Mouse (Mus musculus) T-cell, adult 66 days (primary cell): Measurements from ENCODE around the gene Olfr402. TPM values are rescaled to one million over a fixed set of nuclear protein-coding genes. Genes with fewer than 3 reads are reported as not detected.

Experiments
- total RNA-seq, 2 experiments: library from RNA; stranded (reverse); gene quantifications; 3 replicates in 1 of 2; 4 replicates in 1 of 2; pipeline ENCODE4 v1.2.4; 2023

Gene Olfr402
- total RNA-seq, result not detected

GRCm38 (mm10) chr11:74153229-74153628, at the start of gene Olfr402:
Gene Olfr402 (plus strand): TSS chr11:74153529.

GRCm38 (mm10) chr11:74113412-74113811, 39.9 kb upstream of the Olfr402 start, which contains the start of gene Olfr401:
Gene Olfr401 (plus strand): TSS chr11:74113712.

GRCm38 (mm10) chr11:74185949-74186348, 32.6 kb downstream of the Olfr402 start, which contains the start of gene Olfr403:
Gene Olfr403 (plus strand): TSS chr11:74186249.

Other genes starting within 250 kb of the Olfr402 start
- gene Olfr395, start 244.2 kb upstream of the Olfr402 start, total RNA-seq, result not detected
- not detected for gene Olfr23, start 216.9 kb upstream of the Olfr402 start, total RNA-seq
- not detected for gene Olfr397, start 192.7 kb upstream of the Olfr402 start, total RNA-seq
- not detected for gene Olfr398, start 163.1 kb upstream of the Olfr402 start, total RNA-seq
- not detected for gene Olfr139, start 97.0 kb upstream of the Olfr402 start, total RNA-seq
- not detected for gene Olfr399, start 96.9 kb upstream of the Olfr402 start, total RNA-seq
- not detected for gene Zfp616, start 83.6 kb upstream of the Olfr402 start, total RNA-seq
- gene Olfr401, start 39.8 kb upstream of the Olfr402 start, total RNA-seq, result not detected
- gene Olfr403, start 32.7 kb downstream of the Olfr402 start, total RNA-seq, result not detected
- gene Olfr43, start 57.9 kb downstream of the Olfr402 start, total RNA-seq, result not detected
- not detected for gene Olfr406, start 106.3 kb downstream of the Olfr402 start, total RNA-seq
- gene Olfr59, start 130.2 kb downstream of the Olfr402 start, total RNA-seq, result not detected
- gene Olfr410, start 184.5 kb downstream of the Olfr402 start, total RNA-seq, result not detected
- not detected for gene Olfr411, start 199.1 kb downstream of the Olfr402 start, total RNA-seq
- gene Olfr412, start 208.5 kb downstream of the Olfr402 start, total RNA-seq, result not detected